Mouse (Mus musculus): ENCODE data around the gene Slc9a4. TPM values are rescaled to one million over a fixed set of nuclear protein-coding genes. Genes with fewer than 3 reads are reported as not detected.

The Slc9a4 gene
- polyA plus RNA-seq (2014; fragmentation: Illumina TruSeq; extraction: RNeasy Lipid Tissue Mini Kit (QIAGEN cat#74804); ENCODE audit: insufficient read depth, low read depth, low replicate concordance): 3.8 TPM

GRCm38 (mm10) chr1:40579784-40580183, at the start of gene Slc9a4:
TSS of gene Slc9a4 (plus strand) at chr1:40580081.

Other genes starting within 250 kb of the Slc9a4 start
- gene Il1rl1, start 150.5 kb upstream of the Slc9a4 start, polyA plus RNA-seq (2014; fragmentation: Illumina TruSeq; extraction: RNeasy Lipid Tissue Mini Kit (QIAGEN cat#74804); ENCODE audit: insufficient read depth, low read depth, low replicate concordance): 1.4 TPM
- 50.0 TPM for gene Il18r1, start 114.5 kb upstream of the Slc9a4 start, polyA plus RNA-seq (2014; fragmentation: Illumina TruSeq; extraction: RNeasy Lipid Tissue Mini Kit (QIAGEN cat#74804); ENCODE audit: insufficient read depth, low read depth, low replicate concordance)
- gene Il18rap, start 64.7 kb upstream of the Slc9a4 start, polyA plus RNA-seq (2014; fragmentation: Illumina TruSeq; extraction: RNeasy Lipid Tissue Mini Kit (QIAGEN cat#74804); ENCODE audit: insufficient read depth, low read depth, low replicate concordance): 2.2 TPM
- 0.69 TPM for gene Slc9a2, start 100.5 kb downstream of the Slc9a4 start, polyA plus RNA-seq (2014; fragmentation: Illumina TruSeq; extraction: RNeasy Lipid Tissue Mini Kit (QIAGEN cat#74804); ENCODE audit: insufficient read depth, low read depth, low replicate concordance)
- 1.2 TPM for gene Mfsd9, start 210.6 kb downstream of the Slc9a4 start, polyA plus RNA-seq (2014; fragmentation: Illumina TruSeq; extraction: RNeasy Lipid Tissue Mini Kit (QIAGEN cat#74804); ENCODE audit: insufficient read depth, low read depth, low replicate concordance)
- 1.8 TPM for gene Tmem182, start 225.5 kb downstream of the Slc9a4 start, polyA plus RNA-seq (2014; fragmentation: Illumina TruSeq; extraction: RNeasy Lipid Tissue Mini Kit (QIAGEN cat#74804); ENCODE audit: insufficient read depth, low read depth, low replicate concordance)

All from lung, adult 10 weeks (tissue).